Comparison of ENCODE assay signal across 17 mouse cellular contexts in the genomic region with DNA sequence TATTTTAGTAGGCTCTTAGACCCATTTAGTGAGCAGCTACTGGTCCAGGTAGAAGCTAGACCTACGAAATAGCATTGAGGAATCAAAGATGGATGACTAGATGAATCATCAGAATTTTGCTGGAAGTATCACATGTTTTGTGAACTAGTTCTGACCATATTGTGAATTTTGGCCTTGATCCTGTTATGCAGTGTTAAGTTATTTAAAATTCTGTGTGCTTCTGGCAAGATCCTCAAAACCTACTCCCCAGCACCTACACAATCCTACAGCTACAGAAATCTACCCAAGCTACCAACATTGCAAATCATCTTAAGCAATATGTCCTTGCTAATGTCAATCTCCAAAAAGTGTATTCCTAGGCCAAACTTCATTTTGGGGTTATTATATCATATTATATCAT.
"Had no signal": no experiment of that assay in that cellular context is flagged by ENCODE, and none has a peak within 500 bp of the region (broad histone marks: within the 10 kb centered on the region; RNA-seq: fewer than 3 reads in every experiment).

No protein-coding gene starts in this region.

- H3K4me2 ChIP-seq: intestine, embryonic 15.5 days; liver, embryonic 11.5 days; liver, embryonic 15.5 days; neural tube, embryonic 15.5 days; stomach, embryonic 15.5 days had no signal

- H3K27ac ChIP-seq: intestine, embryonic 15.5 days; limb, embryonic 10.5 days; liver, embryonic 15.5 days; midbrain, embryonic 10.5 days; neural tube, embryonic 15.5 days; stomach, embryonic 15.5 days had no signal

- H3K9me3 ChIP-seq: intestine, embryonic 15.5 days; limb, embryonic 10.5 days; liver, embryonic 15.5 days; midbrain, embryonic 10.5 days; neural tube, embryonic 15.5 days; stomach, embryonic 15.5 days had no signal

- H3K36me3 ChIP-seq: intestine, embryonic 15.5 days; limb, embryonic 10.5 days; liver, embryonic 15.5 days; midbrain, embryonic 10.5 days; stomach, embryonic 15.5 days had no signal

- DNase-seq: kidney, adult 18-20 months; kidney, postnatal 10 days; kidney, postnatal 4 days; lung, adult 2 months; lung, postnatal 36 days; midbrain, embryonic 14.5 days; right cerebral cortex, postnatal 4 days; thymus, postnatal 36 days had no signal

- H3K4me1 ChIP-seq: intestine, embryonic 15.5 days; limb, embryonic 10.5 days; liver, embryonic 15.5 days; midbrain, embryonic 10.5 days; neural tube, embryonic 15.5 days; stomach, embryonic 15.5 days had no signal

- H3K27me3 ChIP-seq: intestine, embryonic 15.5 days; liver, embryonic 15.5 days; neural tube, embryonic 15.5 days; stomach, embryonic 15.5 days had no signal

- H3K4me3 ChIP-seq: intestine, embryonic 15.5 days; limb, embryonic 10.5 days; liver, embryonic 15.5 days; midbrain, embryonic 10.5 days; myocyte; neural tube, embryonic 15.5 days; stomach, embryonic 15.5 days had no signal

- ATAC-seq: intestine, embryonic 15.5 days; lung, postnatal 0 days had no signal

- H3K9ac ChIP-seq: intestine, embryonic 15.5 days; liver, embryonic 15.5 days; neural tube, embryonic 15.5 days; stomach, embryonic 15.5 days had no signal
